Mouse (Mus musculus): ENCODE data around the gene Naa38. TPM values are rescaled to one million over a fixed set of nuclear protein-coding genes. Genes with fewer than 3 reads are reported as not detected.

Gene Naa38
- polyA plus RNA-seq, 1 experiment from 2014 or later: 97.6 TPM

GRCm38 (mm10) chr11:69409378-69410044 lies 14.2 kb downstream of the Naa38 start:
- H3K36me3 ChIP-seq (ENCODE audit: control insufficient read depth, insufficient read depth, low read length): peaks cover 54% of the 10 kb centered on the region
- under 1% methylated on average over 43 of the region's 46 CpGs for WGBS
- no peaks in the 10 kb centered on the region for H3K27me3 ChIP-seq (ENCODE audit: control insufficient read depth, insufficient read depth, low read length)
- peak overlapping the region; percentile 85 for H3K9ac ChIP-seq (replicated peaks; ENCODE audit: low read length)
- H3K27ac ChIP-seq (replicated peaks; ENCODE audit: low read depth, low read length): peak overlapping the region; percentile 100
- peak; percentile 41 for ATAC-seq (ENCODE audit: low FRiP score, low TSS enrichment)
- peak; percentile 88 for DNase-seq
- H3K4me2 ChIP-seq (ENCODE audit: low read length): peak overlapping the region; percentile 99
- H3K4me1 ChIP-seq (ENCODE audit: control insufficient read depth, insufficient read depth, low read length): peaks cover 46% of the 10 kb centered on the region
- H3K4me3 ChIP-seq (replicated peaks; ENCODE audit: low read depth, low read length): peak overlapping the region; percentile 62
- no peaks in the 10 kb centered on the region for H3K9me3 ChIP-seq (ENCODE audit: control insufficient read depth, low read length)

DNA sequence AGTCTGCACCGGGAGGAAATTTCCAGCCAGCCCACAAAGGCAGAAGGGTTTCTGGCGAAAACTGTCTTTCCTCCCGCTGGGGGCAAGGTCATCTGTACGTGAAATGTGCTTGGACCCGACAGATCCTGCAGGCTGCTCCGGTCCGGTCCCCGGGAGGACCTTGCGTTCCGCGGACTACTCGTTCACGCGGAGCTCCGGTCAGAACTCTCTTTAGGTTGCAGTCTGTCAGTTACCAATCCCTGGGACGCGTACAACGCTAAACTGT lies 14.7 kb downstream of the Naa38 start:
- H3K27me3 ChIP-seq (ENCODE audit: control insufficient read depth, insufficient read depth, low read length): no peaks in the 10 kb centered on the region
- ATAC-seq (ENCODE audit: low FRiP score, low TSS enrichment): no peak
- peak overlapping the region; percentile 100 for H3K27ac ChIP-seq (replicated peaks; ENCODE audit: low read depth, low read length)
- H3K4me2 ChIP-seq (ENCODE audit: low read length): peak overlapping the region; percentile 99
- peaks cover 50% of the 10 kb centered on the region for H3K36me3 ChIP-seq (ENCODE audit: control insufficient read depth, insufficient read depth, low read length)
- peak overlapping the region; percentile 85 for H3K9ac ChIP-seq (replicated peaks; ENCODE audit: low read length)
- WGBS: 0% methylated on average over 18 of the region's 18 CpGs
- H3K4me1 ChIP-seq (ENCODE audit: control insufficient read depth, insufficient read depth, low read length): peaks cover 51% of the 10 kb centered on the region
- H3K4me3 ChIP-seq (replicated peaks; ENCODE audit: low read depth, low read length): peak overlapping the region; percentile 62
- H3K9me3 ChIP-seq (ENCODE audit: control insufficient read depth, low read length): no peaks in the 10 kb centered on the region
- DNase-seq: no peak

- H3K4me2 ChIP-seq (ENCODE audit: low read length): peak overlapping the region; percentile 99
- ATAC-seq (ENCODE audit: low FRiP score, low TSS enrichment) (no peak), DNase-seq (no peak)
- peak overlapping the region; percentile 85 for H3K9ac ChIP-seq (replicated peaks; ENCODE audit: low read length)
- peaks cover 53% of the 10 kb centered on the region for H3K4me1 ChIP-seq (ENCODE audit: control insufficient read depth, insufficient read depth, low read length)
- no peaks in the 10 kb centered on the region for H3K9me3 ChIP-seq (ENCODE audit: control insufficient read depth, low read length)
- H3K27me3 ChIP-seq (ENCODE audit: control insufficient read depth, insufficient read depth, low read length): no peaks in the 10 kb centered on the region
- under 1% methylated on average over 41 of the region's 41 CpGs for WGBS
- peak overlapping the region; percentile 62 for H3K4me3 ChIP-seq (replicated peaks; ENCODE audit: low read depth, low read length)
- H3K27ac ChIP-seq (replicated peaks; ENCODE audit: low read depth, low read length): peak overlapping the region; percentile 100
- H3K36me3 ChIP-seq (ENCODE audit: control insufficient read depth, insufficient read depth, low read length): peaks cover 45% of the 10 kb centered on the region
These were observed 15.2 kb downstream of the Naa38 start for GRCm38 (mm10) chr11:69410310-69411072.

DNA sequence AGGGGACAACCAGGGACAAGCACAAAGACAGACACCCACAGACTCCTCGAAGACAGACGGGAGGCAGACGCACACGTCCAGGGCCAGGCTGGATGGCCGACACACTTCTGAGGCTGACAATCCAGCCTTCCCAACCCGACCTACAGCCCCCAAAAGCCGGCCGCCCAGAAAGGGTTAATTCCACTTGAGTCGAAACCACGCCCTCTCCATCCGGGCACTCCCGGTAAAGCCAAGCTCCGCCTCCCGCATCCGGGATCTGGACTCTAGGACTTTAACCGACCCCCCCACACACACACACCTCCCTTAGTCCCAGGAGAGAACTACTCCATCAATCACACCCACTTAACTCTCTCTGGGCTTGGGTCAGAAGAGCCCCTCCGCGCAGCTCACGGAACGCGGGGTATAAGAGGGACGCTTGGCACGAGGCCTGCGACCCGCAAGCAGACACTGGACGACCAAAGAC lies 15.8 kb downstream of the Naa38 start:
- peaks cover 53% of the 10 kb centered on the region for H3K4me1 ChIP-seq (ENCODE audit: control insufficient read depth, insufficient read depth, low read length)
- peak overlapping the region; percentile 62 for H3K4me3 ChIP-seq (replicated peaks; ENCODE audit: low read depth, low read length)
- ATAC-seq (ENCODE audit: low FRiP score, low TSS enrichment) (peak; percentile 25), DNase-seq (peak; percentile 99)
- no peaks in the 10 kb centered on the region for H3K9me3 ChIP-seq (ENCODE audit: control insufficient read depth, low read length)
- H3K27ac ChIP-seq (replicated peaks; ENCODE audit: low read depth, low read length): peak overlapping the region; percentile 100
- no peaks in the 10 kb centered on the region for H3K27me3 ChIP-seq (ENCODE audit: control insufficient read depth, insufficient read depth, low read length)
- H3K36me3 ChIP-seq (ENCODE audit: control insufficient read depth, insufficient read depth, low read length): peaks cover 39% of the 10 kb centered on the region
- peak overlapping the region; percentile 85 for H3K9ac ChIP-seq (replicated peaks; ENCODE audit: low read length)
- under 1% methylated on average over 26 of the region's 26 CpGs for WGBS
- peak overlapping the region; percentile 99 for H3K4me2 ChIP-seq (ENCODE audit: low read length)

- WGBS: under 1% methylated on average over 33 of the region's 39 CpGs
- ATAC-seq (ENCODE audit: low FRiP score, low TSS enrichment): no peak
These were observed 16.4 kb downstream of the Naa38 start for GRCm38 (mm10) chr11:69411538-69412203.

GRCm38 (mm10) chr11:69412548-69412947 lies 17.3 kb downstream of the Naa38 start:
- WGBS: 58% methylated on average over 7 of the region's 7 CpGs
- no peak for DNase-seq
- ATAC-seq (ENCODE audit: low FRiP score, low TSS enrichment): no peak
- Histone ChIP-seq H3K27me3 (ENCODE audit: control insufficient read depth, insufficient read depth, low read length) (no peaks in the 10 kb centered on the region), H3K4me2 (ENCODE audit: low read length) (peak overlapping the region; percentile 99), H3K9ac (replicated peaks; ENCODE audit: low read length) (peak overlapping the region; percentile 85; the same call in 1 of the 2 replicates), H3K36me3 (ENCODE audit: control insufficient read depth, insufficient read depth, low read length) (peaks cover 24% of the 10 kb centered on the region), H3K4me1 (ENCODE audit: control insufficient read depth, insufficient read depth, low read length) (peaks cover 60% of the 10 kb centered on the region), H3K9me3 (ENCODE audit: control insufficient read depth, low read length) (no peaks in the 10 kb centered on the region), H3K4me3 (replicated peaks; ENCODE audit: low read depth, low read length) (peak overlapping the region; percentile 62), H3K27ac (replicated peaks; ENCODE audit: low read depth, low read length) (peak overlapping the region; percentile 100)

More at GRCm38 (mm10) chr11:69411538-69412203, 16.4 kb downstream of the Naa38 start:
- Histone ChIP-seq H3K27me3 (ENCODE audit: control insufficient read depth, insufficient read depth, low read length) (no peaks in the 10 kb centered on the region), H3K36me3 (ENCODE audit: control insufficient read depth, insufficient read depth, low read length) (peaks cover 33% of the 10 kb centered on the region), H3K9me3 (ENCODE audit: control insufficient read depth, low read length) (no peaks in the 10 kb centered on the region), H3K27ac (replicated peaks; ENCODE audit: low read depth, low read length) (peak overlapping the region; percentile 100), H3K9ac (replicated peaks; ENCODE audit: low read length) (peak overlapping the region; percentile 85), H3K4me3 (replicated peaks; ENCODE audit: low read depth, low read length) (peak overlapping the region; percentile 62), H3K4me1 (ENCODE audit: control insufficient read depth, insufficient read depth, low read length) (peaks cover 53% of the 10 kb centered on the region), H3K4me2 (ENCODE audit: low read length) (peak overlapping the region; percentile 99)
- peak; percentile 70 for DNase-seq

- Histone ChIP-seq H3K4me1 (ENCODE audit: control insufficient read depth, insufficient read depth, low read length) (peaks cover 56% of the 10 kb centered on the region), H3K27ac (replicated peaks; ENCODE audit: low read depth, low read length) (peak within 1 kb of the TSS; percentile 100), H3K27me3 (ENCODE audit: control insufficient read depth, insufficient read depth, low read length) (no peaks in the 10 kb centered on the region), H3K4me2 (ENCODE audit: low read length) (peak within 1 kb of the TSS; percentile 99), H3K4me3 (replicated peaks; ENCODE audit: low read depth, low read length) (peak within 1 kb of the TSS; percentile 62), H3K9me3 (ENCODE audit: control insufficient read depth, low read length) (no peaks in the 10 kb centered on the region), H3K9ac (replicated peaks; ENCODE audit: low read length) (peak within 1 kb of the TSS; percentile 92), H3K36me3 (ENCODE audit: control insufficient read depth, insufficient read depth, low read length) (peaks cover 16% of the 10 kb centered on the region)
- ATAC-seq (ENCODE audit: low FRiP score, low TSS enrichment) (no peak), DNase-seq (peak; percentile 84)
- 36% methylated on average over 12 of the region's 12 CpGs for WGBS
These were observed 18.2 kb downstream of the Naa38 start, which contains the start of gene Kdm6b for GRCm38 (mm10) chr11:69413221-69414181. Gene Kdm6b (minus strand): TSS chr11:69413675.

Data from midbrain, embryonic 14.5 days (tissue).